Mouse (Mus musculus) frontal cortex, postnatal 14 days (tissue): ENCODE measurements around the gene Sf1.

Source experiments
- DNase-seq, 2 experiments: peaks; one replicate each; pipeline ENCODE4 v3.0.0; 2022; ENCODE audit warnings: low spot score in 2 of 2

The Sf1 gene

GRCm38 (mm10) chr19:6375423-6376254 lies 12.1 kb downstream of the Sf1 start:
- no peak for DNase-seq

GRCm38 (mm10) chr19:6376255-6376564 lies 12.7 kb downstream of the Sf1 start:
- DNase-seq = no peak

GRCm38 (mm10) chr19:6376643-6377042 lies 13.2 kb downstream of the Sf1 start:
- DNase-seq = no peak

- DNase-seq = no peak
These were observed 14.0 kb downstream of the Sf1 start for GRCm38 (mm10) chr19:6377327-6378040.

- DNase-seq = no peak
These were observed 17.1 kb downstream of the Sf1 start for GRCm38 (mm10) chr19:6380411-6381166.

- no peak for DNase-seq
These were observed 17.7 kb downstream of the Sf1 start for GRCm38 (mm10) chr19:6381238-6381637.

GRCm38 (mm10) chr19:6382323-6382924 lies 18.9 kb downstream of the Sf1 start:
- no peak for DNase-seq

GRCm38 (mm10) chr19:6383470-6383869 lies 20.0 kb downstream of the Sf1 start:
- no peak for DNase-seq

GRCm38 (mm10) chr19:6384128-6384527 lies 20.6 kb downstream of the Sf1 start, which contains the start of gene Pygm:
Gene Pygm (plus strand): TSS chr19:6384399.
- DNase-seq = no peak

GRCm38 (mm10) chr19:6384954-6385353 lies 21.5 kb downstream of the Sf1 start:
- DNase-seq = no peak

- DNase-seq = no peak
These were observed 21.9 kb downstream of the Sf1 start for GRCm38 (mm10) chr19:6385419-6385818.

GRCm38 (mm10) chr19:6385821-6386220 lies 22.3 kb downstream of the Sf1 start:
- no peak for DNase-seq

GRCm38 (mm10) chr19:6386234-6386633 lies 22.7 kb downstream of the Sf1 start:
- DNase-seq = no peak

- no peak for DNase-seq
These were observed 24.5 kb downstream of the Sf1 start for GRCm38 (mm10) chr19:6388006-6388405.

- no peak for DNase-seq
These were observed 26.3 kb downstream of the Sf1 start for GRCm38 (mm10) chr19:6389803-6390202.

GRCm38 (mm10) chr19:6390251-6390650 lies 26.8 kb downstream of the Sf1 start:
- DNase-seq = no peak

GRCm38 (mm10) chr19:6392743-6393393 lies 29.4 kb downstream of the Sf1 start:
- DNase-seq = no peak

GRCm38 (mm10) chr19:6393637-6394036 lies 30.1 kb downstream of the Sf1 start:
- DNase-seq = no peak

GRCm38 (mm10) chr19:6396237-6396636 lies 32.7 kb downstream of the Sf1 start:
- DNase-seq = no peak

- DNase-seq = no peak
These were observed 34.2 kb downstream of the Sf1 start for GRCm38 (mm10) chr19:6397582-6398249.
